Mouse (Mus musculus): ENCODE results near the gene Ecel1.

DNA sequence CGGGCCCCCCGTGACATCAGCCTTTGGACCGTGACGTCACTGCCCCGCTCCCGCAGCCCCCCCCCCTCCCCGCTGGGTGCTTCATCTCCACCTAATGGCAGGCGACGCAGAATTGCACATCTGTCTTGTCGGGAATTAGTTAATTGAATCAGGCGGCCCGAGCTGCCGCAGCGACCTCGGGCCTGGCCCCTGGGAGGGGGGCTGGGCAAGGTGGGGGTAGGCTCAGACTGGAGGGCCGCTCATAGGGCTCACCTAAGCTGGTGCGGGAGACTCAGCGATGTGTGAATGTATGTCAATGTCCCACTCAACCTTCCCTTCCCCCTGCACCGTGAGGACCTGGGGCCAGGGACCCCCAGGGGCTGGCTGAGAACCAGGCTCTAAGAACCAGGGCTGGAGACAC is 14.1 kb upstream of the Ecel1 start:
- TF ChIP-seq CTCF (IDR thresholded peaks at IDR 0.05; ENCODE audit: extremely low read depth, insufficient read length, insufficient replicate concordance, low read depth, low read length) (no peak), POLR2A (IDR thresholded peaks at IDR 0.05; ENCODE audit: low read depth, low read length) (no peak)
